13 mouse cellular contexts compared by ENCODE assay signal in the genomic region with DNA sequence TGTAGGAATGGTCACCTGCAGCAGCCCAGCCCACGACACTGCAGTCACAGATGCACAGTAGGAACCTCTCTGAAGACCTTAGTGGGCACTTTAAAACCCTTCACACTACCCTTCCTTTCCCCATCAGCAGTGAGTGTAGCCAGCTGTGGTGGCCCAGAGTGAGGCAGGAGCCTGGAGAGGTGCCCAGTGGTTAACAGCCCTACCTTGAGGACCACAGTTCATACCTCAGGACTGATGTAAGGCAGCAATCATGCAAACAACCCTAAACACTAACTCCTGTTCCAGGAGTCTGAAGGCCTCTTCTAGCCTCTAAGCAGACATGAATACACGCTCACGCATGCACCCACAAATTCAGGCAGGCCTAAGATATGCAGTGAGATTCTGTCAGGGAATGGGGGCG.
"Had no signal": no experiment of that assay in that cellular context is flagged by ENCODE, and none has a peak within 500 bp of the region (broad histone marks: within the 10 kb centered on the region; RNA-seq: fewer than 3 reads in every experiment).

No protein-coding gene starts in this region.

- DNase-seq: kidney, adult 18-20 months; kidney, postnatal 10 days; kidney, postnatal 4 days; liver; lung, embryonic 14.5 days; thymus, adult 2 months; thymus, postnatal 25 days had no signal

- H3K4me3 ChIP-seq: intestine, embryonic 15.5 days; left cerebral cortex, adult 2 months; megakaryocyte, embryonic 14.5 days; midbrain, embryonic 15.5 days; stomach, embryonic 15.5 days had no signal

- H3K27ac ChIP-seq: intestine, embryonic 15.5 days; left cerebral cortex, adult 2 months; liver, embryonic 14.5 days; midbrain, embryonic 15.5 days; stomach, embryonic 15.5 days had no signal
